Mouse (Mus musculus): ENCODE data around the gene Tmem120a. TPM values are rescaled to one million over a fixed set of nuclear protein-coding genes. Genes with fewer than 3 reads are reported as not detected.

The Tmem120a gene
- total RNA-seq (2021), result 1 to 10 TPM; 6.1 to 7.5 TPM
- long read RNA-seq, experiment 1, transcript Tmem120a-201 (12 exons, 1,559 nt), result major isoform, 12 of 13 reads
- long read RNA-seq, experiment 1, partial matches to known transcripts, result 0 of 13 reads
- long read RNA-seq, experiment 1, other reads (novel, unspliced or antisense), result 1 of 13 reads
- long read RNA-seq, experiment 2, transcript Tmem120a-201 (12 exons, 1,559 nt), result major isoform, 10 of 16 reads
- long read RNA-seq, experiment 2, partial matches to known transcripts, result 0 of 16 reads
- long read RNA-seq, experiment 2, other reads (novel, unspliced or antisense), result 6 of 16 reads

DNA sequence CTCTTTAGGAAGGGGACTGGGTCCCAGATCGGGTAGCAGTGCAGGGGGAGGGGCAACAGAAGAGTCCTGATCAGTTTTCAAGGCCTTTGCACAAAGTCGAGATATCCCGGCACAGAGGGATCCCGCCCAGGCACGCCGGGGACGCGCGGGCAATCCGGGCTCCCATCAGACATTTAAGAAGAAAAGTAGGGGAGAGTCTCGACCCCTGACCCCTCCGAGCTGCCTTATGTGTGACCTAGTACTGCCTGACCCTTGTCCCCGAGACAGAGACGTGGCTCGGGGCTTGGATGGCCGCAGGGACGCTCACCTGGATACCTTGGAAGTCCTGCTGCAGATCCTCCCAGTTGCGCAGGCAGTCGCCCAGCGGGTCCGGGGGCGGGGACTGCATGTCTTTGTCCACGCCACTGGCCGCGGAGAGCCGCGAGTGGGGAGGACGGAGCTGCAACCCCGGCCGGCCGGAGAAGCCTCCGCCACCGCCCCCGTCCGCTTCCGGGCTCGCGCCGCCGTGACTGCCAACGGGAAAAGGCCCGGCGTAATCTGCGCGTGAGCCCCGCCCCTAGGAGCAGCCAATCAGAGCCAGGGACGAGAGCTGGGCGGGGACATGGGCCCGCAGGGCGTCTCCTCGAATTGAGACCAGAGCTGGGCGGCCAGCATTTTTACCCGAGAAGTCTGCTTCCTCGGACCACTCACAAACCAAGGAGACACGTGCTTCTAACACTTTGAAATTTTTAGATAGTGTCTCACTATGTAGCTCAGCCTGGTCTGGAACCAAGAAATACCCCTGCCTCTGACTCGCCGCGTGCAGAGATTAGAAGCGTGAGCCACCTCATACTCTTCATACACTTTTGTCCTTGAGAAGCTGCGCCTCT lies at the start of gene Tmem120a:
Tmem120a (minus strand) TSS at position 708 of the 869 bp plus-strand sequence.
- DNase-seq, result peak; percentile 96

DNA sequence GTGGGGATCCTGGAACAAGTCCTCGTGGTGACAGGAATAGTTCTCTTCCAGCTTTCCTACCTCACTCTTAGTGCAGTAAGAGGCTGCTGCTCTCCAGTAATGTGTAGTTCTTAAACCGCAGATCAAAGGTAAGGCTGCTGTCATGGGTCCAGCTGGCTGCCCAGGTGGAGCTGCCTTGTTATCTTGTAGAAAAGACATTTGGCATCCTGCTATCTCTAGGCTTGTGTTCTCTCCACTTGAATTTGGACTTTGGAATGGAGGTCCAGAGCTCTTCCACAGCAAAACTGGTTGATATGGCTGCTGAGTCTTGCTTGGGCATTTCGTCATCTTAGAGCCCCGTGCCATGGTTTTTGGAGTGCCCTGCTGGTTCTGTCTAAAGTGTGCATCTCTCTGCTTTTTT lies 38.7 kb upstream of the Tmem120a start:
- no peak for DNase-seq

- DNase-seq, result no peak
These were observed 36.1 kb upstream of the Tmem120a start for GRCm38 (mm10) chr5:135780331-135780730.

- peak; percentile 99 for DNase-seq
These were observed 34.5 kb upstream of the Tmem120a start, which contains the start of gene Mdh2 for GRCm38 (mm10) chr5:135778471-135779445. Gene Mdh2 (plus strand): TSS chr5:135778480.

DNA sequence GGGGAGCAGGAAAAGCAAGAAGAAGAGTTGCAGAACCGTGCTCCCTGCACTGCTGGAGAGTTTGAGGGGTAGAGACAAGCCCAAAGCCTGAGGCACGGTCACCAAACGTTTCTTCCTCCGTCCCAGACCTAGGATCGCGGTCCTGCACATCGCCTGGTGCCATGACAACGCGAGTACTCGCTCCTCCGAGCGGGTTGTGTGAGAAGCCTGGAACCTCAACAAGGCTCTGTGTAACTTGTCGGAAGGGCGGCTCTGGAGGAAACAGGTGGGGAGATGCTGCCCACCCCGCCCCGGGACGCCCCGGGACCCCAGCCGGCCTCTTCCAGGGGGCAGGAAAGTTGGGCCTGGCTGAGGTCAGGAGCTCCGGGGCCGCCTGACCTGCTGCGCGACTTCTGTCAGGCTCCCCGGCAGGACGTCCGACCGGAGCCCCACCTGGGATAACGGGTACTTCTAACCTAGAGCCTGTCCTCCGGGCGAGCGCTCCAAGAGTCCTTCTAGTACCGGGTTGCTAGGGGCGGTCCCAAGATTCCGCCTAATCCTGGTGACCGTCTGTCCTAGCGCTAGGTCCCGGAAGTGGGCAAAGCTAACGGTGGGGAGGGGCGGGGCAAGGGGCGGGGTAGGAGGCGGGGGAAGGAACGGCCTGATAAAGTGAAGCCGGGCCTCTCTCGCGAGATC lies 33.7 kb upstream of the Tmem120a start, which contains the start of gene Styxl1:
Styxl1 (minus strand) TSS at position 590 of the 675 bp plus-strand sequence.
- no peak for DNase-seq

DNA sequence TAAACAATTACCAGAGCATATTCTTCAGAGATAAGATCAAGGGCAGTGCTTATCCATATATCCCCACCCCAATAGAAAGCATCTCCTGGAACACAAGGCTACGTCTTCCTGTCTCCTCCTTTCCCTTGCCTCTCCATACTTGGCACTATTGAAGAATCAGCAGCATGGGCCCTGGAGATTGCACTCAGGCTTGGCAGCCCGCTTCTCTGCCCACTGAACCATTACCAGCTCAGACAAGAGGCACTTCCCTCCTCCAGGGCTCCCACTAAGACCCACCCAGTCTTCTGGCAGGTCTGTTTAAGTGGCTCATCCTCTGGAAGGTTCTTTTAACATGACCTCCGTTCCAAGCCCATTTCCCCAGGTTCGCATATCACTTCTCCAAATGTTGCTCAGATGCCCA lies 32.3 kb upstream of the Tmem120a start:
- no peak for DNase-seq

GRCm38 (mm10) chr5:135772519-135772918 lies 28.3 kb upstream of the Tmem120a start:
- no peak for DNase-seq

GRCm38 (mm10) chr5:135764971-135765370 lies 20.7 kb upstream of the Tmem120a start:
- DNase-seq, result no peak

DNA sequence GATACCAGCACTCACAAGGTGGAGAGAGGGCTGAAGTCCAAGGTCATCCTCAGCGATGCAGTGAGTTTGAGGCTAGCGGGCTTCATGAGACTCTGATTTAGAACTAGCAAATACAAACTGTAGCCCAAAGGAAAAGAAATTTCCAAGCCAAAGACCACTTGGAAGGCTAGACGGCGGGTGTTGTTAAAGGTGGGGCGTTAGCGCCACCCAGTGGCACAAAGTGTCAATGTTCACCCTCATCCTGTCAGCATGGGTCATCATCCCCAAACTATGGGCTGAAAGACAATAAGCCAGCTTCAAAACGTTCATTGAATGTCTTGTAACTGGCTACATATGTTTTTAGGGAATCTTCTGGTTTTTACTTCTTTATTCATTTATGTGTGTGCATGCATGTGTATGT lies 19.3 kb upstream of the Tmem120a start:
- DNase-seq, result peak; percentile 76

GRCm38 (mm10) chr5:135761881-135762280 lies 17.6 kb upstream of the Tmem120a start:
- no peak for DNase-seq

- no peak for DNase-seq
These were observed 7.3 kb upstream of the Tmem120a start for GRCm38 (mm10) chr5:135751595-135751994.

GRCm38 (mm10) chr5:135751041-135751440 lies 6.8 kb upstream of the Tmem120a start:
- DNase-seq, result no peak

DNA sequence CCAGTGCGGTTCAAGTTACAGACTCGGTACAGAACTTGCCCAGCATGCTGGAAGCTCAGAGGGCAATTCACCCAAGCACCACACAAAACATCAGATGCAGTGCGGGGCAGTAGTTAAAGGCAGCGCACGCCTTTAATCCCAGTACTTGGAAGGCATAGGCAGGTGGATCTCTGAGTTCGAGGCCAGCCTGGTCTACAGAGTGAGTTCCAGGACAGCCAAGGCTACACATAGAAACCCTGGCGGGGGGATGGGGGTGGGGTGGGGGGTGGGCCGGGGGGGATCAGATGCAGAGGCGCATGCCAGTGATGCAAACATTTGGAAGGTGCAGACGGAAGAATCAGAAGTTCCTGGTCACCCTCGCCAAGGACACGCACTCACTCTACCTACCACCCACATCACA lies 494 bp upstream of the Tmem120a start:
- DNase-seq, result no peak

- DNase-seq, result no peak
These were observed 1.1 kb downstream of the Tmem120a start for GRCm38 (mm10) chr5:135742941-135743740.

DNA sequence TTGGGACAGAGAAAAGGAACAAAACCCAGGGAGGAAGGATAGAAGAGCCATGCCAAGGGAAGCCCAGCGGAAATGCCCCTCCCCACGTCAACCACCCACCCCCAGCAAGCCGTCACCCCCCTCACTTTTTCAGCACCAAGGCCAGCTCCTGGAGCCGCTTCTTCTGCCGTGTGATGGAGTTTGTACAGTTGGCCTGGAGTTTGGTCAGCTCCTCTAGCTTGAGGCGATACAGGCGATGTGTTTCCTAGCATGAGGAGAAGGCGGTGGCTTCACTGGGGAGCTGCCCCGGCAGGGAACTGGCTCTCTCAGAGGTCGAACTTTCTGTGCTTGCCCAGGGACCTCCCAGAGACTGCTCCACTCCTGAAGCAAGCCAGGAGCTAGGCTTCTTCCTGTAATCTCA lies 2.1 kb downstream of the Tmem120a start:
- DNase-seq, result no peak

DNA sequence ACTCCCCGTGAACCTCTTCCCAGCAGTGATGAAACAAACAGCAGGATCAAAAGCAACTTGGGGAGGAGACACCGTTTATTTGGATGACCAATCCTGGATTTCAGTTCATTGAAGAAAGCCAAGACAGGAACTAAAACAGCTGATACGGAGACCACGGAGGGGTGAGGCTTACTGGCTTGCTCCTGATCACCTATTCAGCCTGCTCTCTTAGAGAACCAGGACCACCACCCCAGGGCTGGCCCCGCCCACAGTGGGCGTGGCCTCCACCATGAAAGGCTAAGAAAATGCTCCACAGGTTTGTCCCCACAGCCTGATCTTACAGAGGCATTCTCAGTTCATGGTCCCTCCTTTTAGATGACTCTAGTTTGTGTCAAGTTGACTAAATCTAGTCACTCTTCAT lies 6.0 kb downstream of the Tmem120a start:
- DNase-seq, result no peak

DNA sequence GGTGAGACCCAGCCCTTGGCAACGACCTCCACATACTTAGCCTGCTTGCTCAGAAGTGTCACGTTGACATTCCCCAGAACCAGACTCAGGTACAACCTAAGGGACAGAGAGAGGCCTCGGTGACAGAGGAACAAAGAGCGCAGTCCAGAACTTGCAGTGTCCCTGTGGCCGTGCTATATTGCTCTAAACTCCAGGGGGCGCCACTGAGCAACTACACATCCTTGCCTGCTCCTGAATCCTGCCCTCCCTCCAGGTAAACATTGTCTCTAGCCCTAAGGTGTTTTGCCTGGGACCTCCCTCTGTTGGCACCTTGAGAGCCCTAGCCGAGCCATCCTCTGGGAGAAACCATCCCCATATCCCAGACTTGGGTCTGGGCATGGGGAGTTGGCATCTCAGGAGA lies 7.1 kb downstream of the Tmem120a start:
- DNase-seq, result no peak

DNA sequence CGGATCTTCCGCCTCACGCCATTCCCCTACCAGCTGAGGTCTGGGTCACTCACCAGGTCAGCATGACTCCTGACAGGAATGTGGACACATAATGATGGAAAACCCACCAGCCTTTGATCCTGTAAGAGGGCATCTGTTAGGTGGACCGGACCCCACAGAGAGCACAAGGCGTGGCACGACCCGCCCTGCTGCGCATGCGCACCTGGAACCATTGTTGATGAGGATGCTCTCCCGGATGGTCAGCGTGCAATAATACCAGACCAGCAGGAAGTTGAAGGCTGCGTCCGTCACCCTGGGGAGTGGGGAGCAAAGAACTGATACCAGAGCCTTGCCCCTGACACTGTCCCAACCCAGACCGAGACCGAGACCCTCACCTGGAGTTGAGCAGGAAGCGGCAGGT lies 7.7 kb downstream of the Tmem120a start:
- DNase-seq, result no peak

- no peak for DNase-seq
These were observed 8.5 kb downstream of the Tmem120a start for GRCm38 (mm10) chr5:135735741-135736140.

GRCm38 (mm10) chr5:135734057-135734680 lies 10.1 kb downstream of the Tmem120a start:
- no peak for DNase-seq
